Mouse (Mus musculus) spleen, adult 10 weeks (tissue): ENCODE data around the gene Rab40b. TPM values are rescaled to one million over a fixed set of nuclear protein-coding genes. Genes with fewer than 3 reads are reported as not detected.

ENCODE experiments used
- polyA plus RNA-seq: library from polyadenylated mRNA; stranded (reverse); fragments of 350-450 nt; fragmentation: Illumina TruSeq; extraction: RNeasy Lipid Tissue Mini Kit (QIAGEN cat#74804); gene quantifications from one replicate; pipeline ENCODE4 v1.2.3, GENCODE M21; 2015; ENCODE audit warnings: low replicate concordance; ENCODE audit not compliant: insufficient read depth

Rab40b gene
- polyA plus RNA-seq = 0.66 TPM

GRCm38 (mm10) chr11:121387750-121388553, at the start of gene Rab40b:
TSS of gene Rab40b (minus strand) at chr11:121388251.

GRCm38 (mm10) chr11:121434156-121435155, 46.4 kb upstream of the Rab40b start, which contains the start of gene Fn3k:
TSS of gene Fn3k (plus strand) at chr11:121434913.

GRCm38 (mm10) chr11:121420830-121421552, 32.9 kb upstream of the Rab40b start, which contains the start of gene Fn3krp:
TSS of gene Fn3krp (plus strand) at chr11:121421401.

GRCm38 (mm10) chr11:121354091-121354707, 33.9 kb downstream of the Rab40b start, which contains the start of gene Wdr45b:
TSS of gene Wdr45b (minus strand) at chr11:121354445.

Other genes with a start within 250 kb of the Rab40b start
- not detected for gene Tex19.1, start 242.1 kb downstream of the Rab40b start, polyA plus RNA-seq
- not detected for gene Uts2r, start 228.0 kb downstream of the Rab40b start, polyA plus RNA-seq
- 9.2 TPM for gene Hexdc, start 183.8 kb downstream of the Rab40b start, polyA plus RNA-seq
- 4.4 TPM for gene Ogfod3, start 183.5 kb downstream of the Rab40b start, polyA plus RNA-seq
- gene Cybc1, start 158.9 kb downstream of the Rab40b start, polyA plus RNA-seq = 178 TPM
- gene Narf, start 151.0 kb downstream of the Rab40b start, polyA plus RNA-seq = 26.9 TPM
- 21.6 TPM for gene Foxk2, start 128.3 kb downstream of the Rab40b start, polyA plus RNA-seq
- gene Wdr45b, start 33.8 kb downstream of the Rab40b start, polyA plus RNA-seq = 37.4 TPM
- gene Fn3krp, start 33.1 kb upstream of the Rab40b start, polyA plus RNA-seq = 14.3 TPM
- 4.0 TPM for gene Fn3k, start 46.7 kb upstream of the Rab40b start, polyA plus RNA-seq
- gene Tbcd, start 63.7 kb upstream of the Rab40b start, polyA plus RNA-seq = 30.0 TPM
- gene Zfp750, start 131.1 kb upstream of the Rab40b start, polyA plus RNA-seq = not detected